In the genomic region with DNA sequence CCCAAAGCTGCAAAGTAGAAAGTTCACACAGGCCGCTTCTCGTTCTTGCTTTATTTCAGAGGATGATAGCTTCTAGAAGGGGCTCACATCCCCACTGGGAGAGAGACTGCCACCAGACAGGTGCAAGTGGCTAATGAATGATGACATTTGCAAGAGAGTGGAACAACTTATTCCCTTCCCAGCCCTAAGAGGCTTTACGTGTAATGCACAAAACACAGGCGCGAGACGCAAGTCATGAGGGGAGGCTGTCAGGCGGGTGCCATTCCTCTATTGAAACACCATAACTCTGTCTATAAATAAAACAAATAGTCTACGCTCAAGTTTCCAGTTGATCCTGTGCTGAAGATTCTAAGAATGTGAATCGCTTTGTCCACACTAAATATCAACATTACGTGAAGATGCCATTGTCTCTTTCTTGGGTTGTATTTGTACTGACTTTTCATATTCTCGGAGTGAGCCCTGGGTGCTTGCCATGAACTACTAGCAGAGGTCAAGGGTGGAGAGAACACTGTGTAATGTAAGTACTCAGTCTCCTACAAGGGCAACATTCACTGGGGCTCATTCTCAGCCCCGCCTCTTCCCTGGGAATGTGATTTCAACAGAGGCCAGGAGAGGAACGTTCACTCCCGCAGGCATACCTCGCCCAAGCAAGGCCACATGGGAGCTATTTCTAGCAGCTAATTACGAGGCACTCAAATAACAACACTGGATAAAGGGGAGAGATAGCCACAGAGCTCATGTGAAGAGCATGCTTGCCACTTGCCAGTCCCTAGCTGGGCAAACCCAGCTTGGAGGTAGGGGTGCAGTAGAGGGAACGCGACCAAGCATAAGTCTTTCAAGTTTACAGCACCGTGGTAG, we compare ENCODE assay signal across 8 mouse cellular contexts.
DNase-seq lines count a peak whose midpoint lies in the region; ATAC-seq and TF ChIP-seq lines count a peak whose summit lies in the region.

No protein-coding gene starts in this region.

- no peak for TF ChIP-seq CTCF in left cerebral cortex, adult 2 months (IDR thresholded peaks at IDR 0.05)

- H3K4me3 ChIP-seq in hindbrain, embryonic 10.5 days, result no peak overlapping the region
- H3K4me3 ChIP-seq in hindbrain, embryonic 11.5 days (ENCODE audit: low read depth, low read length), result no peak overlapping the region
- H3K4me3 ChIP-seq in left cerebral cortex, adult 2 months, result no peak overlapping the region
- no peak overlapping the region for H3K4me3 ChIP-seq in forebrain, embryonic 14.5 days (ENCODE audit: low read depth, low read length)

- H3K27me3 ChIP-seq in hindbrain, embryonic 10.5 days (ENCODE audit: insufficient read depth, poor library complexity, severe bottlenecking), result peaks cover 9% of the 10 kb centered on the region
- no peaks in the 10 kb centered on the region for H3K27me3 ChIP-seq in hindbrain, embryonic 11.5 days (ENCODE audit: control insufficient read depth, insufficient read depth, low read length)
- no peaks in the 10 kb centered on the region for H3K27me3 ChIP-seq in forebrain, embryonic 14.5 days (replicated peaks; ENCODE audit: control insufficient read depth, insufficient read depth, low read length)

- no peak overlapping the region for H3K4me2 ChIP-seq in hindbrain, embryonic 11.5 days (replicated peaks; ENCODE audit: low read depth, low read length)
- H3K4me2 ChIP-seq in forebrain, embryonic 14.5 days (ENCODE audit: low read length), result no peak overlapping the region

- 77% methylated on average over 19 of the region's 19 CpGs for WGBS in hindbrain, embryonic 10.5 days
- WGBS in hindbrain, embryonic 11.5 days, result 71% methylated on average over 19 of the region's 19 CpGs
- 76% methylated on average over 19 of the region's 19 CpGs for WGBS in forebrain, embryonic 14.5 days

- no peaks in the 10 kb centered on the region for H3K9me3 ChIP-seq in hindbrain, embryonic 10.5 days
- no peaks in the 10 kb centered on the region for H3K9me3 ChIP-seq in hindbrain, embryonic 11.5 days (ENCODE audit: control insufficient read depth, low read length)
- H3K9me3 ChIP-seq in forebrain, embryonic 14.5 days (replicated peaks; ENCODE audit: control insufficient read depth, low read length), result no peaks in the 10 kb centered on the region

- no peaks in the 10 kb centered on the region for H3K36me3 ChIP-seq in hindbrain, embryonic 10.5 days
- no peaks in the 10 kb centered on the region for H3K36me3 ChIP-seq in hindbrain, embryonic 11.5 days (ENCODE audit: control insufficient read depth, insufficient read depth, low read length)
- no peaks in the 10 kb centered on the region for H3K36me3 ChIP-seq in forebrain, embryonic 14.5 days (ENCODE audit: control insufficient read depth, insufficient read depth, low read length)

- intact Hi-C loops in left cerebral cortex, adult 2 months (cut with DNase I), result loop anchor here (10.0 kb wide), 1 partner anchor 600 kb away; no protein-coding TSS in a partner anchor

- DNase-seq in hindbrain, embryonic 10.5 days (ENCODE audit: low spot score), result no peak
- no peak for DNase-seq in hindbrain, embryonic 11.5 days (ENCODE audit: low spot score)
- DNase-seq in gastrocnemius, postnatal 10 days, result peak; percentile 30
- peak; percentile 68 for DNase-seq in kidney, adult 18-20 months
- DNase-seq in lung, postnatal 10 days, result peak; percentile 91
- DNase-seq in thymus, postnatal 14 days, result no peak
- DNase-seq in left cerebral cortex, adult 2 months (ENCODE audit: extremely low spot score in 1 of 2, low spot score in 2 of 2), result no peak
- DNase-seq in forebrain, embryonic 14.5 days (ENCODE audit: low spot score), result no peak

- peak overlapping the region; percentile 57 for H3K27ac ChIP-seq in hindbrain, embryonic 10.5 days
- no peak overlapping the region for H3K27ac ChIP-seq in hindbrain, embryonic 11.5 days (ENCODE audit: low read depth, low read length)
- H3K27ac ChIP-seq in left cerebral cortex, adult 2 months, result no peak overlapping the region
- no peak overlapping the region for H3K27ac ChIP-seq in forebrain, embryonic 14.5 days (ENCODE audit: low read depth, low read length)

- ATAC-seq in hindbrain, embryonic 11.5 days (ENCODE audit: low FRiP score), result no peak
- ATAC-seq in forebrain, embryonic 14.5 days, result no peak

- no peak overlapping the region for H3K9ac ChIP-seq in hindbrain, embryonic 11.5 days (ENCODE audit: low read depth, low read length)
- H3K9ac ChIP-seq in forebrain, embryonic 14.5 days (ENCODE audit: low read length), result no peak overlapping the region

- peaks cover 43% of the 10 kb centered on the region for H3K4me1 ChIP-seq in hindbrain, embryonic 10.5 days (replicated peaks)
- peaks cover 4% of the 10 kb centered on the region for H3K4me1 ChIP-seq in hindbrain, embryonic 11.5 days (replicated peaks; ENCODE audit: control insufficient read depth, insufficient read depth, low read length)
- peaks cover 2% of the 10 kb centered on the region; the same call in 1 of the 2 replicates for H3K4me1 ChIP-seq in forebrain, embryonic 14.5 days (ENCODE audit: control insufficient read depth, insufficient read depth, low read length)

Comparison
In these comparisons a context has a peak if more than half of its experiments do, and no peak if none do; other contexts are left out.
1. DNase-seq: peak in gastrocnemius, postnatal 10 days (single experiment), kidney, adult 18-20 months (single experiment) and lung, postnatal 10 days (single experiment); none in hindbrain, embryonic 10.5 days (single experiment), hindbrain, embryonic 11.5 days (single experiment), thymus, postnatal 14 days (single experiment), left cerebral cortex, adult 2 months (0 of 2) and forebrain, embryonic 14.5 days (single experiment).